Mouse (Mus musculus) yolk sac, embryonic 10.5 days (tissue): ENCODE measurements around the gene Ube2s.
"Not testable (repeated sequence)": the region's sequence is repeated elsewhere in the genome, so short reads cannot be mapped to it uniquely, and the experiment has no call there.

Experiments
- DNase-seq: peaks from one replicate; pipeline ENCODE4 v3.0.0-alpha.2; 2017; ENCODE audit warnings: low spot score

Gene Ube2s

GRCm38 (mm10) chr7:4821690-4822089, 9.3 kb upstream of the Ube2s start:
- DNase-seq, result no peak

DNA sequence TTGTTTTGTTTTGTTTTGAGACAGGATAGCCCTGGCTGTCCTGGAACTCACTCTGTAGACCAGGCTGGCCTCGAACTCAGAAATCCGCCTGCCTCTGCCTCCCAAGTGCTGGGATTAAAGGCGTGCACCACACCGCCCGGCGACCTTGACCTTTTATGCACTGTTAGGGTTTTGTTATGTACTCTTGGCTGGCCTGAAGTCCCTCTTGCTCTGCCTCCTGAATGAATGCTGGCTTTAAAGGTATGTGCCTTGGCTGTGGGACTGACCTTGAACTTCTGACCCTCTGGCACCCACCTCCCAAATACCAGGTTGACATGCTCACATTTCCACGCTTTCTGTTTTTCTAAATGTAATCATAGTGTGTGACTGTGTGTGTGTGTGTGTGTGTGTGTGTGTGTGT, 8.5 kb upstream of the Ube2s start:
- not testable (repeated sequence) for DNase-seq

DNA sequence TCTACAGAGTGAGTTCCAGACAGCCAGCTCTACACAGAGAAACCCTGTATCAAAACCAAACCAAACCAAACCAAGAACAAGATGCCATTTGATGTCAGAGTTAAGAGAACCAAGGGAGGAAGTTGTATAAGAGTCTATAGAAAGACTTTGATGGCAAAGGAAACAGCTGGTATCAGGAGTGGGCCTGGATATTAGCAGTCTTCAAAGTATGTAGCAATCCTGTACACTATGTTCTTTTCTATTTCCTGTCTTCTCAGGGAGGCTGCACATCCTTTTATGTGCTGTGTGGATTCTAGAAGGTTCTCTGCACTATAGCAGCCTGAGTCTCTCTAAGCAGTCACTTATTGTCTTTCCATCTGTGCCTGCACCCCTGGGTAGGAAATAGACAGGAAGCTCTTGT, 4.2 kb upstream of the Ube2s start:
- DNase-seq, result no peak

GRCm38 (mm10) chr7:4813105-4813791, 858 bp upstream of the Ube2s start:
- no peak for DNase-seq

- DNase-seq, result peak; percentile 58
Observed at GRCm38 (mm10) chr7:4811842-4812302, 518 bp downstream of the Ube2s start.

DNA sequence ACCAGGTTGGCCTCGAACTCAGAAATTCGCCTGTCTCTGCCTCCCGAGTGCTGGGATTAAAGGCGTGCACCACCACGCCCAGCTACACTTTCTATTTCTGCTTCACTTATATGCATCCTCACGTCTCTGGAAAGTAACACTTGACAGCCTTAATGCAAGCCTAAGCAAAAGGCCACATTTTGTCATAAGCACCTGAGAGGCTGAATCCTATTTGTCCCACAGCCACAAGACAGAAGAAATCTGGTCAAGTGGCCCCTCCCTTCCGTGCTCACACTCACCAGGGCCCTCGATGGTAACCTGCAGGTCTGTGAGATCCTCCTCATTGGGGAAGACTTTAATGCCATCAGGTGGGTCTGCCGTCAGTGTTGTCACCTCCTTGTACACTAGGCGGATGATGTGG, 1.3 kb downstream of the Ube2s start:
- not testable (repeated sequence) for DNase-seq

- DNase-seq, result no peak
Observed at GRCm38 (mm10) chr7:4806716-4807115, 5.7 kb downstream of the Ube2s start.

GRCm38 (mm10) chr7:4802247-4802646, 10.1 kb downstream of the Ube2s start:
- no peak for DNase-seq

DNA sequence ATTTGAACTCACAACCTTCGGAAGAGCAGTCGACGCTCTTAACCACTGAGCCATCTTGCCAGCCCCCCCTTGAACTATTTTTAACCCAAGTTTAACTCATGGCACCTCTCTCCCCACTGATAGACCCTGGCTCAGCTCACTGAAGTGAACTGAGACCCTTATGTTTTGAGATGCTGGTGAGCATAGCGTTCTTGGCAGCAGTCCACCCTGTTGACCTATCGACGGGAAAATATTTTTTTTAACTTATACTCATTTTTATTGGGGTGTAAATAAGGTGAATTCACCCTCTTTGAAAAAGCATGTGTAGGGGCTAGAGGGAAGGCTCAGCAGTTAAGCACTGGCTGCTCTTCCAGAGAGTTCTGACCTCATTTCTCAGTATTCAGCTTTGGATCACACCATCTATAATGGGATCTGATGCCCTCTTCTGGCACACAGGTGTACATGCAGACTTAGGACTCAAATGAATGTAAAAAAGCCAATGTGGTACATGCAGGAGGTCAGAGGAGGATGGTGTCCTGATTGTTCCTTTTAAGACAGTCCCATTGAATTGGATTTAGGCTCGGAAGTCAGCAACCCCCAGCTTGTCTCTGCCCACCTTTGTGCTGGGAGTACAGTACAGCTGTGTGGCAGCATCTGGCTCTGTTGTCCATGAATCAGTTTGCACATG, 16.5 kb downstream of the Ube2s start:
- peak; percentile 37 for DNase-seq

GRCm38 (mm10) chr7:4794631-4795168, 17.7 kb downstream of the Ube2s start:
- DNase-seq, result peak; percentile 45

- no peak for DNase-seq
Observed at GRCm38 (mm10) chr7:4793674-4794073, 18.7 kb downstream of the Ube2s start.

DNA sequence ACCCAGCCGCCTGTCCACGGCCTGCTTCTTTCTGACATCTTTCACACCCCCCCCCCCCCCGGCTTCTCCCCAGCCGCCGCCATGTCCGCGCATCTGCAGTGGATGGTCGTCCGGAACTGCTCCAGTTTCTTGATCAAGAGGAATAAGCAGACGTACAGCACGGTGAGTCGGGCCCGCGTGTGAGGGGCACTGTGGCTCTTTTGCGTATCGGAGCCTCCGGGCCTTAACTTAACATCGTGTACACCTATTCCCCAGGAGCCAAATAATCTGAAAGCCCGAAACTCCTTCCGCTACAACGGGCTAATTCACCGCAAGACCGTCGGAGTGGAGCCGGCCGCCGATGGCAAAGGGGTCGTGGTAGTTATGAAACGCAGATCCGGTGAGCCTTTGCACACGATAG, 19.1 kb downstream of the Ube2s start:
- DNase-seq, result not testable (repeated sequence)

- DNase-seq, result peak; percentile 96
Observed at GRCm38 (mm10) chr7:4792278-4793212, 19.8 kb downstream of the Ube2s start, which contains the start of gene Rpl28. Gene Rpl28, plus strand, starts transcription at chr7:4792874.

GRCm38 (mm10) chr7:4789436-4789935, 22.9 kb downstream of the Ube2s start, which contains the start of gene Tmem238:
Gene Tmem238, minus strand, starts transcription at chr7:4789656.
- peak; percentile 27 for DNase-seq

DNA sequence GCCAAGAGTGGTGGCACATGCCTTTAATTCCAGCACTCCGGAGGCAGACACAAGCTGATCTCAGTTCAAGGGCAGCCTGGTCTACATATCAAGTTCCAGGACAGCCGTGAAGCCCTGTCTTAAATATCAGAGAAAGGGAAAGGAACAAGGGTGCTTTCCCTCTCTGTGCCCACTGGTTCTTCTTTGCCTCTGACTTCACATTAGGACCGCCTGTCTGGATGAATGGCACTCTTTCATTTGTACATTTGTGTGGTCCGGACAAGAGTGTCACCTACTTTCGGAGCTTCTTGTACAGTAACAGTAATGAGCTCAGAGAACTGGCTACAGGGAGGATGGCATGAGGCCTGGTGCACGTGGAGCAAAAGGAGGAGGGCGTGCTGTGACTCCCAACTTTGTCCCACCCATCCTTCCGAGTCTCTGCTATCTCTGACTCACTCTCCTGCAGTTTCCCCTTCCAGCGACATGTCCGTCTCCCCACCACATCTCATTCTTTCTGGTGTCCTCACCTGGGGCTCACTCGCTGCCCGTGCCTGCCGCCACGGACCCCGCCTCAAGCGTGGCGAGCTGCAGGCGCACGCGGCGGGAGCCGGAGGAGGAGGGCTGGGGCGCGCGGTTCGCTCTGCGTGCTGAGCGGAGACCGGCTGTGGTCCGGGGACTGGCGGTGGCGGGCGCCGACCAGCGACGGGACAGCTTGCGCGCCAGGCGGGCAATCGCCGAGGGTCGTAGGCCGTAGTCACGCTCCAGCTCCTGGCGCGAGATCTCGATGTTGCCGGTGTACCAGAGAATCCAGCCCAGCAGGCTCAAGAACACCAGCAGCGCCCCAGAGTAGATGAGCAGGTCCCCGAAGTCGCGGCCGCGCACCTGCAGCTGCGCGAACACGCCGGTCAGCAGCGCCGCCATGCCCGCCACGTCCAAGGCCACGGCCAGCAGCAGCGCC, 23.6 kb downstream of the Ube2s start:
- DNase-seq, result peak; percentile 71

DNA sequence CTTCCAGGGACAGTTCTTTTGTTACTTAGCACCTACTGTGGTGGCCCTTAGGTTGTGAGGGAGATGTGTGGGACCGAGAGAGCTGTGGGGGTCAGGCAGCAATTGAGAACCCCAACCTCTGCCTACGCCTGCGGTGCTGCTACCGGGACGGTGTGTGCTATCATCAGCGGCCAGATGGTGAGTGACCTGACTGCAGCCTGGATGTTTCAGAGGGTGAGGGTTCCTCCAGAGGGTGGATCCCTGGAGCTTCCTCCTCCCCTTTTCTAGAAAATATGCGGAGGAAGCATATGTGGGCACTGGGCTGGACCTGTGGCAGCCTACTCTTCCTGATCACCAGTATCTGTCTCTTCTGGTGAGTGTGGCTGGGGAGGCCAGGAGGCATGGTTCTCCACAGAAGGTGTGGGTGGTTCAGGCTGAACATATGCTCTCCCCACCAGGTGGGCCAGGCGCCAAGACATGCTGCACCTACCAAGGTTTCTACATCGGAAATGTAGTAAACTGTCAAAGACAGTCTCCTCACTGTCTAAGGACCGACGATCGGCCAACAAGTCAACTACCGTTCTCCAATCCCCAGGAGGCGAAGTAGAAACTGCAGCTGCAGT, 28.6 kb downstream of the Ube2s start:
- no peak for DNase-seq

- no peak for DNase-seq
Observed at GRCm38 (mm10) chr7:4782759-4783158, 29.6 kb downstream of the Ube2s start, which contains the start of the genes Il11 and Tmem190. Gene Il11, minus strand, starts transcription at chr7:4782859. Gene Tmem190, plus strand, starts transcription at chr7:4782937.

DNA sequence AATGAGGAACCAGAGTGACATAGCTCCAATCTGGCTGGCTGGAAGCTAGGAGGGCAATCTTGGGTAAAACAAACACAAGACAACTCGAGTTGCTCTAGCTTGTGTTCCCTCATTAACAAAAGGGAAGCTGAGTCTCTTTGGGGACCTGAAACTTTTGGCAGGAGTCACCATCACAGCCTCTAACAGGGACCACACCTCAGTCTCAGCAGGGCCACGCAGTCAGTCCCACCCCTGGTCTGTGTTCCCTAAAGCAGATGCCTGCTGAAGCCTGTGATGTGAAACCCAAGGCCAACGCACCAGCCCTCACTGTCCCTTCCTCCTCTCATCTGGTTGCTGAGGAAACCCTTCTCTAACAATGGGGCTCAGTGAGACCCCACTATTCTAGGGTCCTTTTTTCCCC, 30.3 kb downstream of the Ube2s start:
- DNase-seq, result no peak

DNA sequence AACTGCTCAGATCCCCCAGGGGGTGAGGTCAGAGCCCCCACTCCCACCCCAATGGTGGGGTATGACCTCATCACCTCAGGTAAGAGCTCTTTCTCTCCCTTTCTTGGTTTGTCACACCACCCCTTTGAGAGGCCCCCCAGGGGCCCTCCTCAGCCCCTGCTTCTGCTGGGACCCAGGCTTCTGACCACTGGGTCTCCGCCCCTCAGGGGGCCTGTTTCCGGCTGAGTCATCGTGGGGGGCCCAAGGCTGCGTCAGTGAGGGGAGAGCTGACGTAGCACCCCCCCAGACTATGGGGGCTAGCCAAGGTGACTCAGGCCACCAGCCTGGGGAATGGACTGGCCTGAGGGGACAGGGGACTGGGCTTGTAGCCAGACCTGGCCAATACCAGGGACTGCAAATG, 32.5 kb downstream of the Ube2s start:
- no peak for DNase-seq
